Mouse (Mus musculus): ENCODE measurements around the gene Pik3r3. TPM values are rescaled to one million over a fixed set of nuclear protein-coding genes. Genes with fewer than 3 reads are reported as not detected.

The Pik3r3 gene
- total RNA-seq, 2 experiments from 2014 or later: 16.7 to 19.7 TPM

- no peak for DNase-seq (ENCODE audit: low spot score in 2 of 2)
Observed at GRCm38 (mm10) chr4:116219056-116219455, 2.4 kb upstream of the Pik3r3 start.

- no peak for DNase-seq (ENCODE audit: low spot score in 2 of 2)
Observed at GRCm38 (mm10) chr4:116220071-116220650, 1.3 kb upstream of the Pik3r3 start.

GRCm38 (mm10) chr4:116220780-116221139 is 658 bp upstream of the Pik3r3 start:
- no peak for DNase-seq (ENCODE audit: low spot score in 2 of 2)

- no peak for DNase-seq (ENCODE audit: low spot score in 2 of 2)
Observed at GRCm38 (mm10) chr4:116221996-116222842, 801 bp downstream of the Pik3r3 start.

- no peak for DNase-seq (ENCODE audit: low spot score in 2 of 2)
Observed at GRCm38 (mm10) chr4:116222843-116223119, 1.4 kb downstream of the Pik3r3 start.

GRCm38 (mm10) chr4:116243377-116243776 is 22.0 kb downstream of the Pik3r3 start:
- DNase-seq (ENCODE audit: low spot score in 2 of 2): no peak

GRCm38 (mm10) chr4:116244240-116244639 is 22.8 kb downstream of the Pik3r3 start:
- DNase-seq (ENCODE audit: low spot score in 2 of 2): no peak

GRCm38 (mm10) chr4:116245926-116246325 is 24.5 kb downstream of the Pik3r3 start:
- DNase-seq (ENCODE audit: low spot score in 2 of 2): peak in 1 of 2 experiments; percentile 8

- no peak for DNase-seq (ENCODE audit: low spot score in 2 of 2)
Observed at GRCm38 (mm10) chr4:116249986-116250385, 28.6 kb downstream of the Pik3r3 start.

- no peak for DNase-seq (ENCODE audit: low spot score in 2 of 2)
Observed at GRCm38 (mm10) chr4:116268220-116268619, 46.8 kb downstream of the Pik3r3 start.

- no peak for DNase-seq (ENCODE audit: low spot score in 2 of 2)
Observed at GRCm38 (mm10) chr4:116282211-116282610, 60.8 kb downstream of the Pik3r3 start.

- no peak for DNase-seq (ENCODE audit: low spot score in 2 of 2)
Observed at GRCm38 (mm10) chr4:116291561-116291960, 70.1 kb downstream of the Pik3r3 start.

GRCm38 (mm10) chr4:116293296-116293695 is 71.9 kb downstream of the Pik3r3 start:
- DNase-seq (ENCODE audit: low spot score in 2 of 2): no peak

- DNase-seq (ENCODE audit: low spot score in 2 of 2): no peak
Observed at GRCm38 (mm10) chr4:116300878-116301355, 79.5 kb downstream of the Pik3r3 start.

GRCm38 (mm10) chr4:116304551-116304950 is 83.1 kb downstream of the Pik3r3 start:
- no peak for DNase-seq (ENCODE audit: low spot score in 2 of 2)

- no peak for DNase-seq (ENCODE audit: low spot score in 2 of 2)
Observed at GRCm38 (mm10) chr4:116317575-116317974, 96.2 kb downstream of the Pik3r3 start.

- no peak for DNase-seq (ENCODE audit: low spot score in 2 of 2)
Observed at GRCm38 (mm10) chr4:116322127-116322526, 100.7 kb downstream of the Pik3r3 start.

- no peak for DNase-seq (ENCODE audit: low spot score in 2 of 2)
Observed at GRCm38 (mm10) chr4:116329256-116329655, 107.8 kb downstream of the Pik3r3 start.

- no peak for DNase-seq (ENCODE audit: low spot score in 2 of 2)
Observed at GRCm38 (mm10) chr4:116336294-116336693, 114.9 kb downstream of the Pik3r3 start.

- peak; percentile 15 to 18 for DNase-seq (ENCODE audit: low spot score in 2 of 2)
Observed at GRCm38 (mm10) chr4:116342119-116342518, 120.7 kb downstream of the Pik3r3 start.

GRCm38 (mm10) chr4:116352496-116352895 is 131.1 kb downstream of the Pik3r3 start:
- DNase-seq (ENCODE audit: low spot score in 2 of 2): no peak
